Mouse (Mus musculus): Measurements from ENCODE around the gene Nek7. TPM values are rescaled to one million over a fixed set of nuclear protein-coding genes. Genes with fewer than 3 reads are reported as not detected.

Nek7 gene
- polyA plus RNA-seq, 1 experiment, result 9.7 TPM

DNA sequence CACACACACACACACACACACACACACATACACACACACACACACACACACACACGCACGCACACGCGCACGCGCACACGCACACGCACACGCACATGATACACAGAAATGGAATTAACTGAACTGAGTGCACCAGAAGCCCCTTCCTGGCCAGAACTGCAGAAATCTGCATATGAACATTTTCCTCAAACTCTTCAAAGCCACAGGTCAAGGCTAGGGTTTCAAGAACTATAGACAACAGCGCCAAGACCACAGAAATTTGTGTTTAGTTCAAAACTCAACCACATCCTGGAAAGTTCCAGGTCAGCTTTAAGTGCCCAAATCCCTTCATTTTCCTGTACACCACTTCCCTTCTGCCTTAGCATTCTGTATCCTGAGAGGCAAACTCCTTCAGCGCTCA, 21.9 kb downstream of the Nek7 start:
- no peaks in the 10 kb centered on the region for H3K27me3 ChIP-seq (ENCODE audit: control insufficient read depth, insufficient read depth, low read length)
- no peak overlapping the region for H3K27ac ChIP-seq (ENCODE audit: control insufficient read depth, insufficient read depth, low read length)
- H3K4me3 ChIP-seq (ENCODE audit: control insufficient read depth, insufficient read depth, low read length), result no peak overlapping the region
- H3K4me1 ChIP-seq (replicated peaks; ENCODE audit: control insufficient read depth, insufficient read depth, low read length), result peaks cover 5% of the 10 kb centered on the region; the same call in 1 of the 2 replicates
- H3K36me3 ChIP-seq (ENCODE audit: control insufficient read depth, insufficient read depth, low read length), result no peaks in the 10 kb centered on the region
- DNase-seq, result no peak
- TF ChIP-seq CTCF (IDR thresholded peaks at IDR 0.05; ENCODE audit: borderline replicate concordance, control insufficient read depth, extremely low read depth, insufficient read depth, low read length, poor library complexity) (no peak), POLR2A (IDR thresholded peaks at IDR 0.05; ENCODE audit: control insufficient read depth, extremely low read depth, insufficient read depth, low read length, poor library complexity) (no peak)
- WGBS, result 91% methylated on average over 11 of the region's 11 CpGs

DNA sequence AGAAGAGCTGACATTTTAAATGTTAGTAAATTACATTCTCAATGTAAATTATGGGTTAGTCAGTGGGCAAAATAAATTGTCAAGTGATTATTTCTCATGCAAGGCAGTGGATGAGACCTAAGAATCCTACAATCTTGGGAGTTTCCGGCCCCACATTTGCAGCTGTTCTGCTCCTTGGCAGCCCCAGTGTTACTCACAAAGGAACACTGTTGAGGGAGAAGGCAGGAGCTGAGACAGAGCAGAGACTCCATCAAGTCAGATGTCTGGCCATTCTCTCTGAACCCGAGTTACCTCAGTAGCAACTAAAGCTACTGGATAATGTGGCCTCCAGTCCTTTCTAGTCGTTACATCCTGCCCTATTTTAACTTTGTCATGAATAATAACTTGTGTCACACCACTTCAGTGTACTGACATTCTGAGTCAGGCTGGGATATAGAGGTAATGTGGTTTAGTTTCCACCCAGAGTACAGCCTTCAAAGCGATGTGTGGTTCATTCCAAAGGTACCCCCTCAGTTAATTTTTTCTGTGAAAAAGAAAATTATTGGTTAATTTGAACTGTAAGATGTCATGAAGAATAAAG, 23.7 kb downstream of the Nek7 start:
- peaks cover 5% of the 10 kb centered on the region; the same call in 1 of the 2 replicates for H3K4me1 ChIP-seq (replicated peaks; ENCODE audit: control insufficient read depth, insufficient read depth, low read length)
- TF ChIP-seq POLR2A (IDR thresholded peaks at IDR 0.05; ENCODE audit: control insufficient read depth, extremely low read depth, insufficient read depth, low read length, poor library complexity) (no peak), CTCF (IDR thresholded peaks at IDR 0.05; ENCODE audit: borderline replicate concordance, control insufficient read depth, extremely low read depth, insufficient read depth, low read length, poor library complexity) (no peak)
- WGBS, result 62% methylated on average over 4 of the region's 4 CpGs
- H3K27ac ChIP-seq (ENCODE audit: control insufficient read depth, insufficient read depth, low read length), result no peak overlapping the region
- no peak overlapping the region for H3K4me3 ChIP-seq (ENCODE audit: control insufficient read depth, insufficient read depth, low read length)
- no peaks in the 10 kb centered on the region for H3K27me3 ChIP-seq (ENCODE audit: control insufficient read depth, insufficient read depth, low read length)
- no peaks in the 10 kb centered on the region for H3K36me3 ChIP-seq (ENCODE audit: control insufficient read depth, insufficient read depth, low read length)
- DNase-seq, result no peak

DNA sequence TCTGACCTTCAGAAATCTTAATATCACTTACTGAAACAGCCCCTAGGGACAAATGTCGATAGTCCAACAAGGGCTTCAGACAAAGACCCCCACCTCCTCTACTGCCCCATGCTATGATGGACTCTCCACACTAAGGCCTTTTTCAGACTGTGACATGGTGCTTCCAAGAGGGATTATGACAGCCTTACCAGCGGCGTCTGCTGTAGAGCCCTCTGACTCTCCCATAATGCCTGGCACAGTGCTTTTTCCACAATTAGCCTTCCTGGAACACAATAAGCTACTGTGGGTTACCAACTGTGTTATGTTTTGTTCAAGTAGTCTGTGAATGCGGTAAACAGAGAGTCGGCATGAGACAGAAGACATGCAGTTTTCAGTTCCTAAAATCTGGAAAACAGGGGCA, 25.0 kb downstream of the Nek7 start:
- no peak for TF ChIP-seq CTCF (IDR thresholded peaks at IDR 0.05; ENCODE audit: borderline replicate concordance, control insufficient read depth, extremely low read depth, insufficient read depth, low read length, poor library complexity)
- TF ChIP-seq POLR2A (IDR thresholded peaks at IDR 0.05; ENCODE audit: control insufficient read depth, extremely low read depth, insufficient read depth, low read length, poor library complexity), result no peak
- H3K36me3 ChIP-seq (ENCODE audit: control insufficient read depth, insufficient read depth, low read length), result no peaks in the 10 kb centered on the region
- no peaks in the 10 kb centered on the region for H3K27me3 ChIP-seq (ENCODE audit: control insufficient read depth, insufficient read depth, low read length)
- H3K4me1 ChIP-seq (replicated peaks; ENCODE audit: control insufficient read depth, insufficient read depth, low read length), result peaks cover 8% of the 10 kb centered on the region
- no peak for DNase-seq
- no peak overlapping the region for H3K4me3 ChIP-seq (ENCODE audit: control insufficient read depth, insufficient read depth, low read length)
- WGBS, result 97% methylated on average over 5 of the region's 5 CpGs
- no peak overlapping the region for H3K27ac ChIP-seq (ENCODE audit: control insufficient read depth, insufficient read depth, low read length)

DNA sequence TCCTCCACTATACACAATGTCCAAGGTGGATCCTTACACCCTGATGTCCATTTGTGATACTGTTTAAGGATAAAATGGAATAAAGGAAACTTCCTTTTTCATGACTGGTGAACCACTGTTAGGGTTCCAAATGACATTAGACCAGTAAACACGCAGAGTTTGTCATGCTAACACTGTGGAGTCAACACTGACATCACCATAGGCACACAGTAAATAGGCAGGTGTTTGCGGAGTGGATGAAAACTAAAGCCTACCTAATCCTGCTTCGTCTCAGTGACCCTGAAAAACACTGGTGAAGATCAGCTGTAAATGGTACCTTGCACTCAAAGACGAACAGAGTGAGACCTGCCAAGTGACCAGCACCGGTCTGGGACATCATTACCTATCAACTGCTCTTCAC, 26.0 kb downstream of the Nek7 start:
- no peak overlapping the region for H3K27ac ChIP-seq (ENCODE audit: control insufficient read depth, insufficient read depth, low read length)
- DNase-seq, result no peak
- H3K4me1 ChIP-seq (replicated peaks; ENCODE audit: control insufficient read depth, insufficient read depth, low read length), result peaks cover 14% of the 10 kb centered on the region
- no peak overlapping the region for H3K4me3 ChIP-seq (ENCODE audit: control insufficient read depth, insufficient read depth, low read length)
- WGBS, result 95% methylated on average over 5 of the region's 5 CpGs
- no peak for TF ChIP-seq POLR2A (IDR thresholded peaks at IDR 0.05; ENCODE audit: control insufficient read depth, extremely low read depth, insufficient read depth, low read length, poor library complexity)
- no peak for TF ChIP-seq CTCF (IDR thresholded peaks at IDR 0.05; ENCODE audit: borderline replicate concordance, control insufficient read depth, extremely low read depth, insufficient read depth, low read length, poor library complexity)
- H3K36me3 ChIP-seq (ENCODE audit: control insufficient read depth, insufficient read depth, low read length), result no peaks in the 10 kb centered on the region
- no peaks in the 10 kb centered on the region for H3K27me3 ChIP-seq (ENCODE audit: control insufficient read depth, insufficient read depth, low read length)

DNA sequence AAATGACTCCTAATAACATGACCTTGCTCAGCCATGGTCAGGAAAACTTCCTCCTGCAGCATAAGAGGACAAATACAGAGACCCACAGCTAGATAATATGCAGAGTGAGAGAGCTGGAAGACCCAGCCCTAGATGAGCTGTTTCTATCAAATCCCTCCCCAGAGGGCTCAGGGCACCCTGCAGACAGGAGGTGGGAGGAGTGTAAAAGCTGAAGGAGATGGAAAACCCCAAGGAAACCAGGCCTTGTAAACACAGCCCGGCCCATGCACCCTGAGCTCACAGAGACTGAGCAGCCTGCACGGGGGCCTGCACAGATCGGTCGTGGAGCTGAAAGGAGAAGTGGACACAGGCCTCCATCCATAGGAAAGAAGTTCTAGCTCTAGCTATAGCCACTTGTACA, 27.5 kb downstream of the Nek7 start:
- Histone ChIP-seq H3K36me3 (ENCODE audit: control insufficient read depth, insufficient read depth, low read length) (no peaks in the 10 kb centered on the region), H3K4me1 (replicated peaks; ENCODE audit: control insufficient read depth, insufficient read depth, low read length) (peaks cover 18% of the 10 kb centered on the region), H3K4me3 (ENCODE audit: control insufficient read depth, insufficient read depth, low read length) (no peak overlapping the region), H3K27me3 (ENCODE audit: control insufficient read depth, insufficient read depth, low read length) (no peaks in the 10 kb centered on the region), H3K27ac (ENCODE audit: control insufficient read depth, insufficient read depth, low read length) (no peak overlapping the region)
- 98% methylated on average over 4 of the region's 4 CpGs for WGBS
- TF ChIP-seq CTCF (IDR thresholded peaks at IDR 0.05; ENCODE audit: borderline replicate concordance, control insufficient read depth, extremely low read depth, insufficient read depth, low read length, poor library complexity) (no peak), POLR2A (IDR thresholded peaks at IDR 0.05; ENCODE audit: control insufficient read depth, extremely low read depth, insufficient read depth, low read length, poor library complexity) (no peak)
- no peak for DNase-seq

DNA sequence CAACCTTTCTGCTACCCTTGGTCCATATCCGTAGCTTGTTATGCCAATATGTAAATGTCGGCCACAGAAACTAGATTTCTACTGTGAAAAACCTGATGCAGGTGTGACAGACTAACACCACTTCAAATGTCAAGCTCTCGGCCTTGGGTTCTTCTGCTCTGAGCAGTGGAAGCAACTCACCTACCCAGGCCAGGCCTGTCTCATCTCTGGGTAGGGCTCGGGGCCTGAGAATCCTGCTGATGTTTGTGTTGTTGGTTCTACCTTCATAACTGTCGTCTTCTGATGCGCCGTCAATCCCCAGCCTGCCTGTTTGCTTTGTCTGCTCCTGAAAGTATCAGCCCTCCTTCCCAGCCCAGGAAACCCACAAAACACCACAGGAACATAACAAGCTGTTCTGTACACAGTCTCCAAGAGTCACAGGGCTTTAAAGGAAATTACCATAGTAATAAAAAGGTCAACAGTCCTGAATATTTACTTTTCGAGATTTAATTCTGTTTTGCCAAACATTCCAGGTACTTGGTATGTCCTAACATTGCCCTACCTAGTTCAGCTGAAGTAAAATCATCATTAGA, 29.4 kb downstream of the Nek7 start:
- Histone ChIP-seq H3K36me3 (ENCODE audit: control insufficient read depth, insufficient read depth, low read length) (no peaks in the 10 kb centered on the region), H3K27me3 (ENCODE audit: control insufficient read depth, insufficient read depth, low read length) (no peaks in the 10 kb centered on the region), H3K4me1 (replicated peaks; ENCODE audit: control insufficient read depth, insufficient read depth, low read length) (peaks cover 18% of the 10 kb centered on the region), H3K4me3 (ENCODE audit: control insufficient read depth, insufficient read depth, low read length) (no peak overlapping the region), H3K27ac (ENCODE audit: control insufficient read depth, insufficient read depth, low read length) (no peak overlapping the region)
- TF ChIP-seq POLR2A (IDR thresholded peaks at IDR 0.05; ENCODE audit: control insufficient read depth, extremely low read depth, insufficient read depth, low read length, poor library complexity) (no peak), CTCF (IDR thresholded peaks at IDR 0.05; ENCODE audit: borderline replicate concordance, control insufficient read depth, extremely low read depth, insufficient read depth, low read length, poor library complexity) (no peak)
- no peak for DNase-seq
- WGBS, result 72% methylated on average over 8 of the region's 8 CpGs

All from thymus, adult 2 months (tissue).